In genomic region chr1:56980631-56981275, GRCm38 (mm10) we compare ENCODE assay signal across 7 mouse cellular contexts. TPM values are rescaled to one million over a fixed set of nuclear protein-coding genes. Genes with fewer than 3 reads are reported as not detected.
A peak's percentile ranks its signal among the peaks of the same experiment; 100 is the strongest.
DNase-seq lines count a peak whose midpoint lies in the region; ATAC-seq lines count a peak whose summit lies in the region.

No protein-coding gene starts in this region.

- no peaks in the 10 kb centered on the region for H3K36me3 ChIP-seq in lung, embryonic 15.5 days
- H3K36me3 ChIP-seq in embryonic facial prominence, embryonic 11.5 days (replicated peaks; ENCODE audit: control insufficient read depth, insufficient read depth, low read depth, low read length): no peaks in the 10 kb centered on the region
- no peaks in the 10 kb centered on the region for H3K36me3 ChIP-seq in hindbrain, embryonic 16.5 days (ENCODE audit: control insufficient read depth, insufficient read depth, low read length)

- no peak for DNase-seq in lung, adult 18-20 months
- DNase-seq in embryonic facial prominence, embryonic 11.5 days (ENCODE audit: low spot score): peak; percentile 60
- peak; percentile 42 for DNase-seq in retina, embryonic 14.5 days (ENCODE audit: low spot score)
- no peak for DNase-seq in thymus, postnatal 14 days
- no peak for DNase-seq in urinary bladder, postnatal 25 days (ENCODE audit: low spot score)

- no peak overlapping the region for H3K9ac ChIP-seq in lung, embryonic 15.5 days
- no peak overlapping the region for H3K9ac ChIP-seq in embryonic facial prominence, embryonic 11.5 days (replicated peaks; ENCODE audit: low read length)
- no peak overlapping the region for H3K9ac ChIP-seq in hindbrain, embryonic 16.5 days (ENCODE audit: low read depth, low read length)

- ATAC-seq in lung, embryonic 15.5 days (ENCODE audit: borderline replicate concordance, extremely low read depth, low FRiP score, low TSS enrichment): no peak
- ATAC-seq in embryonic facial prominence, embryonic 11.5 days (replicated peaks; ENCODE audit: insufficient number of reproducible peaks, low FRiP score, low TSS enrichment, low read depth): no peak
- ATAC-seq in hindbrain, embryonic 16.5 days: no peak

- no peaks in the 10 kb centered on the region for H3K9me3 ChIP-seq in lung, embryonic 15.5 days
- H3K9me3 ChIP-seq in embryonic facial prominence, embryonic 11.5 days (replicated peaks; ENCODE audit: control insufficient read depth, low read length): no peaks in the 10 kb centered on the region
- no peaks in the 10 kb centered on the region for H3K9me3 ChIP-seq in hindbrain, embryonic 16.5 days (ENCODE audit: control insufficient read depth, low read length)

- H3K27ac ChIP-seq in lung, embryonic 15.5 days: no peak overlapping the region
- no peak overlapping the region for H3K27ac ChIP-seq in embryonic facial prominence, embryonic 11.5 days (replicated peaks; ENCODE audit: low read depth, low read length)
- H3K27ac ChIP-seq in hindbrain, embryonic 16.5 days (ENCODE audit: low read depth, low read length): no peak overlapping the region

- peaks cover 91% of the 10 kb centered on the region for H3K27me3 ChIP-seq in lung, embryonic 15.5 days
- peaks cover 63% of the 10 kb centered on the region for H3K27me3 ChIP-seq in embryonic facial prominence, embryonic 11.5 days (ENCODE audit: control insufficient read depth, insufficient read depth, low read length)
- peaks cover 69% of the 10 kb centered on the region for H3K27me3 ChIP-seq in hindbrain, embryonic 16.5 days (replicated peaks; ENCODE audit: control insufficient read depth, insufficient read depth, low read length)

- H3K4me2 ChIP-seq in lung, embryonic 15.5 days: peak overlapping the region; percentile 43
- peak overlapping the region; percentile 31; the same call in 1 of the 2 replicates for H3K4me2 ChIP-seq in embryonic facial prominence, embryonic 11.5 days (ENCODE audit: low read depth, low read length)
- H3K4me2 ChIP-seq in hindbrain, embryonic 16.5 days (ENCODE audit: low read length): peak overlapping the region; percentile 25

- under 1% methylated on average over 27 of the region's 27 CpGs for WGBS in lung, embryonic 15.5 days
- 1% methylated on average over 27 of the region's 27 CpGs for WGBS in embryonic facial prominence, embryonic 11.5 days
- under 1% methylated on average over 27 of the region's 27 CpGs for WGBS in hindbrain, embryonic 16.5 days

- peak overlapping the region; percentile 14 for H3K4me3 ChIP-seq in lung, embryonic 15.5 days
- no peak overlapping the region for H3K4me3 ChIP-seq in embryonic facial prominence, embryonic 11.5 days (ENCODE audit: low read depth, low read length)
- H3K4me3 ChIP-seq in hindbrain, embryonic 16.5 days (ENCODE audit: low read length): no peak overlapping the region

- peaks cover 16% of the 10 kb centered on the region for H3K4me1 ChIP-seq in lung, embryonic 15.5 days
- H3K4me1 ChIP-seq in embryonic facial prominence, embryonic 11.5 days (ENCODE audit: control insufficient read depth, insufficient read depth, low read length): peaks cover 3% of the 10 kb centered on the region
- H3K4me1 ChIP-seq in hindbrain, embryonic 16.5 days (ENCODE audit: control insufficient read depth, insufficient read depth, low read depth, low read length): peaks cover 12% of the 10 kb centered on the region

RNA-seq across cellular contexts. Expression of gene Satb2, which starts 2.3 kb away (rescaled TPM):
- 0.29 and 0.53 TPM in 2 replicates for polyA plus RNA-seq in lung, embryonic 15.5 days (2015; fragmentation: Nextera tagmentation; extraction: Ambion mirVana)
- polyA plus RNA-seq in embryonic facial prominence, embryonic 11.5 days (2014; fragmentation: Nextera tagmentation; extraction: Ambion mirVana): 13.1 and 18.4 TPM in 2 replicates
- polyA plus RNA-seq in hindbrain, embryonic 16.5 days (2015; fragmentation: Nextera tagmentation; extraction: Ambion mirVana): 1.1 and 2.0 TPM in 2 replicates

Comparison
In these comparisons a context has a peak if more than half of its experiments do, and no peak if none do; other contexts are left out.
1. DNase-seq: peak in embryonic facial prominence, embryonic 11.5 days (single experiment) and retina, embryonic 14.5 days (single experiment); none in lung, adult 18-20 months (0 of 2), thymus, postnatal 14 days (single experiment) and urinary bladder, postnatal 25 days (single experiment).
2. Peak in every context shown above with its lines, with median percentiles within 50 percentile points of each other: H3K4me2 ChIP-seq.